Mouse (Mus musculus) frontal cortex, adult 2 months (tissue): ENCODE measurements around the gene Cenpp. TPM values are rescaled to one million over a fixed set of nuclear protein-coding genes. Genes with fewer than 3 reads are reported as not detected.
"Not testable (repeated sequence)": the region's sequence is repeated elsewhere in the genome, so short reads cannot be mapped to it uniquely, and the experiment has no call there.

Experiments
- DNase-seq, 2 experiments: peaks; one replicate each; pipeline ENCODE4 v3.0.0; 2022; ENCODE audit warnings: low spot score in 1 of 2; ENCODE audit errors: extremely low spot score in 1 of 2
- polyA plus RNA-seq: library from polyadenylated mRNA; depleted of rRNA; stranded (reverse); fragments of >200 nt; gene quantifications from 2 replicates; pipeline ENCODE4 v1.2.3, GENCODE M21; 2012

Gene Cenpp
- polyA plus RNA-seq, 1 experiment, result 1.5 TPM

GRCm38 (mm10) chr13:49608589-49609322, 43.8 kb downstream of the Cenpp start:
- no peak for DNase-seq

- DNase-seq, result no peak
These were observed 44.9 kb downstream of the Cenpp start, which contains the start of gene Ogn for GRCm38 (mm10) chr13:49607714-49608113. Gene Ogn (plus strand): TSS chr13:49608046.

GRCm38 (mm10) chr13:49603603-49604002, 49.0 kb downstream of the Cenpp start:
- no peak for DNase-seq

GRCm38 (mm10) chr13:49602541-49602940, 50.0 kb downstream of the Cenpp start:
- DNase-seq, result not testable (repeated sequence)

- peak in 1 of 2 experiments; percentile 6 for DNase-seq
These were observed 66.5 kb downstream of the Cenpp start for GRCm38 (mm10) chr13:49586062-49586461.

GRCm38 (mm10) chr13:49584307-49585005, 68.1 kb downstream of the Cenpp start:
- DNase-seq, result no peak

- no peak for DNase-seq
These were observed 68.7 kb downstream of the Cenpp start for GRCm38 (mm10) chr13:49583859-49584258.

GRCm38 (mm10) chr13:49581541-49582530, 70.7 kb downstream of the Cenpp start, which contains the start of gene Omd:
Gene Omd (plus strand): TSS chr13:49582462.
- DNase-seq, result no peak

GRCm38 (mm10) chr13:49571418-49571817, 81.2 kb downstream of the Cenpp start:
- DNase-seq, result no peak

GRCm38 (mm10) chr13:49570371-49570770, 82.2 kb downstream of the Cenpp start:
- no peak for DNase-seq

- DNase-seq, result no peak
These were observed 88.2 kb downstream of the Cenpp start for GRCm38 (mm10) chr13:49564347-49564746.

GRCm38 (mm10) chr13:49560886-49561285, 91.7 kb downstream of the Cenpp start:
- DNase-seq, result no peak

GRCm38 (mm10) chr13:49559185-49559584, 93.4 kb downstream of the Cenpp start:
- peak in 1 of 2 experiments; percentile 5 for DNase-seq

GRCm38 (mm10) chr13:49556924-49557323, 95.7 kb downstream of the Cenpp start:
- DNase-seq, result no peak

- no peak for DNase-seq
These were observed 96.4 kb downstream of the Cenpp start for GRCm38 (mm10) chr13:49556203-49556602.

GRCm38 (mm10) chr13:49554519-49554918, 98.1 kb downstream of the Cenpp start:
- DNase-seq, result no peak

- no peak for DNase-seq
These were observed 103.0 kb downstream of the Cenpp start for GRCm38 (mm10) chr13:49549616-49550015.

GRCm38 (mm10) chr13:49547563-49548150, 104.9 kb downstream of the Cenpp start:
- DNase-seq, result no peak

- DNase-seq, result no peak
These were observed 106.1 kb downstream of the Cenpp start for GRCm38 (mm10) chr13:49546517-49546916.

GRCm38 (mm10) chr13:49545646-49546045, 106.9 kb downstream of the Cenpp start:
- DNase-seq, result no peak
